Mouse (Mus musculus) myocyte (in vitro differentiated cells): Measurements from ENCODE around the gene Timm13.

Experiments used
- CEBPB ChIP-seq: IDR thresholded peaks from 2 replicates; pipeline ENCODE4 v1.6.1; 2011; ENCODE audit warnings: mild to moderate bottlenecking, moderate library complexity; ENCODE audit not compliant: poor library complexity, insufficient read depth, severe bottlenecking
- MAX ChIP-seq: IDR thresholded peaks from one replicate; pipeline ENCODE4 v1.6.1; 2011; ENCODE audit warnings: low read depth, mild to moderate bottlenecking, control low read depth
- MYOG ChIP-seq, 3 experiments: IDR thresholded peaks; one replicate each; pipeline ENCODE4 v1.6.1; 2011; ENCODE audit warnings: control low read depth in 2 of 3, low read depth in 2 of 3, mild to moderate bottlenecking in 2 of 3; ENCODE audit not compliant: insufficient read length in 2 of 3, control insufficient read depth in 1 of 3, insufficient read depth in 1 of 3
- POLR2A ChIP-seq: IDR thresholded peaks from one replicate; pipeline ENCODE4 v1.6.1; 2011; ENCODE audit warnings: low read depth, mild to moderate bottlenecking, control low read depth, moderate library complexity; ENCODE audit not compliant: insufficient read length
- POLR2AphosphoS2 ChIP-seq: IDR thresholded peaks from one replicate; pipeline ENCODE4 v1.6.1; 2011; ENCODE audit warnings: low read depth, control low read depth; ENCODE audit not compliant: insufficient read length
- TCF3 ChIP-seq: IDR thresholded peaks from one replicate; pipeline ENCODE4 v1.6.1; 2011; ENCODE audit warnings: low read depth, control low read depth; ENCODE audit not compliant: insufficient read length

- TF ChIP-seq POLR2A (no peak), TCF3 (no peak), POLR2AphosphoS2 (no peak), MYOG (IDR thresholded peaks at IDR 0.05; ENCODE audit: control insufficient read depth in 1 of 3, insufficient read depth in 1 of 3, insufficient read length in 2 of 3, low read depth in 2 of 3) (no peak), CEBPB (no peak), MAX (no peak)
These were observed 3.4 kb upstream of the Timm13 start for GRCm38 (mm10) chr10:80904004-80904693.
